Mouse (Mus musculus) G1E (cell line): ENCODE results near the gene Elovl3. TPM values are rescaled to one million over a fixed set of nuclear protein-coding genes. Genes with fewer than 3 reads are reported as not detected.

Source experiments
- ATAC-seq: 2 replicates; pipeline ENCODE4 v1.8.0; 2016; ENCODE audit warnings: mild to moderate bottlenecking; ENCODE audit not compliant: insufficient number of reproducible peaks, poor library complexity, low FRiP score, severe bottlenecking; ENCODE audit errors: extremely low read depth
- DNase-seq: peaks from one replicate; pipeline ENCODE4 v3.0.0; 2012; ENCODE audit warnings: low spot score
- H3K27me3 ChIP-seq: 2 replicates; pipeline ENCODE4 v1.6.1; 2012; ENCODE audit warnings: mild to moderate bottlenecking, low read length, inconsistent platforms; ENCODE audit not compliant: insufficient read depth
- H3K36me3 ChIP-seq: replicated peaks from 2 replicates; pipeline ENCODE3; 2012; ENCODE audit warnings: mild to moderate bottlenecking, inconsistent platforms
- H3K4me1 ChIP-seq: 2 replicates; pipeline ENCODE4 v1.6.1; 2012; ENCODE audit warnings: low read depth, low read length, inconsistent platforms, mixed read lengths; ENCODE audit not compliant: insufficient read depth
- H3K4me3 ChIP-seq: 2 replicates; pipeline ENCODE4 v1.5.1; 2012; ENCODE audit warnings: low read depth, mild to moderate bottlenecking, inconsistent platforms, low read length, moderate library complexity, mixed read lengths
- H3K9me3 ChIP-seq: replicated peaks from 2 replicates; pipeline ENCODE4 v1.6.1; 2012; ENCODE audit warnings: inconsistent platforms
- CTCF ChIP-seq: IDR thresholded peaks from 2 replicates; pipeline ENCODE4 v1.5.1; 2012; ENCODE audit warnings: low read depth, low read length, inconsistent platforms, mixed read lengths
- GATA1 ChIP-seq: IDR thresholded peaks from 2 replicates; pipeline ENCODE4 v1.6.1; 2012; ENCODE audit warnings: borderline replicate concordance, low read length, inconsistent platforms, mixed read lengths
- GATA2 ChIP-seq: IDR thresholded peaks from 2 replicates; pipeline ENCODE4 v1.6.1; 2012; ENCODE audit warnings: low read depth, low read length, inconsistent platforms, borderline replicate concordance
- POLR2AphosphoS5 ChIP-seq: IDR thresholded peaks from 2 replicates; pipeline ENCODE4 v1.6.1; 2012; ENCODE audit warnings: low read depth, low read length, inconsistent platforms; ENCODE audit not compliant: insufficient replicate concordance
- TAL1 ChIP-seq: conservative IDR thresholded peaks from 2 replicates; pipeline ENCODE4 v1.6.1; 2012; ENCODE audit warnings: low read depth, low read length, inconsistent platforms, mixed read lengths
- polyA plus RNA-seq: library from polyadenylated mRNA; stranded (reverse); fragments of >175 nt; gene quantifications from 2 replicates; pipeline ENCODE4 v1.2.3, GENCODE M21; 2012
- total RNA-seq, 2 experiments: library from RNA; stranded (forward) in 1 of 2; stranded (reverse) in 1 of 2; fragments of 200-1000 nt in 1 of 2; fragments of >200 nt in 1 of 2; fragmentation: Nextera tagmentation in 1 of 2; gene quantifications; 2 replicates each; pipeline ENCODE4 v1.2.3; 2014 to 2017

Gene Elovl3
- total and polyA plus RNA-seq, 3 experiments = not detected

- peaks cover 8% of the 10 kb centered on the region for H3K4me1 ChIP-seq
- H3K36me3 ChIP-seq = no peaks in the 10 kb centered on the region
- DNase-seq (no peak), ATAC-seq (no peak)
- peaks cover 4% of the 10 kb centered on the region for H3K9me3 ChIP-seq
- no peak overlapping the region for H3K4me3 ChIP-seq
- no peak for TF ChIP-seq GATA2
- H3K27me3 ChIP-seq = peaks cover 37% of the 10 kb centered on the region
Measured at GRCm38 (mm10) chr19:46131283-46131682, 414 bp upstream of the Elovl3 start.

- ATAC-seq = no peak
- no peaks in the 10 kb centered on the region for H3K36me3 ChIP-seq
- DNase-seq = no peak
- no peak overlapping the region for H3K4me3 ChIP-seq
- TF ChIP-seq TAL1 = no peak
- TF ChIP-seq POLR2AphosphoS5 = no peak
- TF ChIP-seq GATA1 = no peak
- no peak for TF ChIP-seq GATA2
- no peak for TF ChIP-seq CTCF
- H3K9me3 ChIP-seq = peaks cover 10% of the 10 kb centered on the region
- peaks cover 17% of the 10 kb centered on the region for H3K4me1 ChIP-seq
- H3K27me3 ChIP-seq = peaks cover 48% of the 10 kb centered on the region
Measured at GRCm38 (mm10) chr19:46132577-46132976, 880 bp downstream of the Elovl3 start.

- Histone ChIP-seq H3K4me3 (no peak overlapping the region), H3K9me3 (peaks cover 10% of the 10 kb centered on the region), H3K4me1 (peaks cover 17% of the 10 kb centered on the region), H3K36me3 (no peaks in the 10 kb centered on the region), H3K27me3 (peaks cover 54% of the 10 kb centered on the region)
- TF ChIP-seq GATA2 (no peak), GATA1 (no peak), POLR2AphosphoS5 (no peak), TAL1 (no peak), CTCF (peak; percentile 88)
- ATAC-seq (peak; percentile 34; the same call in 1 of the 2 replicates), DNase-seq (peak; percentile 45)
Measured at GRCm38 (mm10) chr19:46135297-46135696, 3.6 kb downstream of the Elovl3 start.

GRCm38 (mm10) chr19:46135789-46136638, 4.3 kb downstream of the Elovl3 start:
- peaks cover 61% of the 10 kb centered on the region for H3K27me3 ChIP-seq
- no peak overlapping the region; the same call in 1 of the 2 replicates for H3K4me3 ChIP-seq
- H3K9me3 ChIP-seq = peaks cover 10% of the 10 kb centered on the region
- no peaks in the 10 kb centered on the region for H3K36me3 ChIP-seq
- no peak for TF ChIP-seq POLR2AphosphoS5
- no peak for TF ChIP-seq GATA2
- no peak for TF ChIP-seq GATA1
- no peak for TF ChIP-seq TAL1
- TF ChIP-seq CTCF = no peak
- ATAC-seq (no peak), DNase-seq (no peak)
- peaks cover 17% of the 10 kb centered on the region for H3K4me1 ChIP-seq

GRCm38 (mm10) chr19:46136639-46137580, 5.2 kb downstream of the Elovl3 start:
- H3K36me3 ChIP-seq = no peaks in the 10 kb centered on the region
- H3K4me3 ChIP-seq = peak overlapping the region; percentile 15; the same call in 1 of the 2 replicates
- DNase-seq (no peak), ATAC-seq (peak; percentile 22; the same call in 1 of the 2 replicates)
- TF ChIP-seq GATA2 = no peak
- peak; percentile 48; the same call in 1 of the 2 replicates for TF ChIP-seq CTCF
- H3K27me3 ChIP-seq = peaks cover 65% of the 10 kb centered on the region
- peaks cover 17% of the 10 kb centered on the region for H3K4me1 ChIP-seq
- peaks cover 10% of the 10 kb centered on the region for H3K9me3 ChIP-seq

GRCm38 (mm10) chr19:46140324-46140723, 8.6 kb downstream of the Elovl3 start:
- Histone ChIP-seq H3K9me3 (peaks cover 10% of the 10 kb centered on the region), H3K27me3 (peaks cover 79% of the 10 kb centered on the region), H3K4me3 (no peak overlapping the region), H3K36me3 (no peaks in the 10 kb centered on the region), H3K4me1 (peaks cover 15% of the 10 kb centered on the region)
- ATAC-seq (no peak), DNase-seq (no peak)
- no peak for TF ChIP-seq CTCF
- TF ChIP-seq GATA1 = no peak
- TF ChIP-seq GATA2 = no peak
- no peak for TF ChIP-seq TAL1
- TF ChIP-seq POLR2AphosphoS5 = no peak
